Mouse (Mus musculus) liver, adult (tissue): Measurements from ENCODE around the gene Sem1.

ENCODE experiments used
- GATA4 ChIP-seq: IDR thresholded peaks from 2 replicates; pipeline ENCODE4 v1.6.1; 2014; ENCODE audit warnings: mild to moderate bottlenecking, low read length; ENCODE audit not compliant: insufficient replicate concordance

Sem1 gene

GRCm38 (mm10) chr6:6544255-6544645, 34.2 kb downstream of the Sem1 start:
- no peak for TF ChIP-seq GATA4

- no peak for TF ChIP-seq GATA4
These were observed 34.7 kb downstream of the Sem1 start for GRCm38 (mm10) chr6:6543606-6544254.

- no peak for TF ChIP-seq GATA4
These were observed 36.3 kb downstream of the Sem1 start for GRCm38 (mm10) chr6:6542133-6542532.

GRCm38 (mm10) chr6:6536781-6537466, 41.5 kb downstream of the Sem1 start:
- no peak for TF ChIP-seq GATA4
